Mouse (Mus musculus) E14TG2a.4 (cell line): ENCODE measurements around the gene She.
A peak's percentile ranks its signal among the peaks of the same experiment; 100 is the strongest.

Source experiments
- H3K27me3 ChIP-seq: 2 replicates; pipeline ENCODE4 v1.6.1; 2014; ENCODE audit warnings: low read length, control low read depth; ENCODE audit not compliant: insufficient read depth
- H3K36me3 ChIP-seq: 2 replicates; pipeline ENCODE4 v1.6.1; 2014; ENCODE audit warnings: low read length, control low read depth; ENCODE audit not compliant: insufficient read depth
- H3K4me1 ChIP-seq: replicated peaks from 2 replicates; pipeline ENCODE4 v1.6.1; 2014; ENCODE audit warnings: low read depth, low read length, control low read depth
- H3K4me3 ChIP-seq: replicated peaks from 2 replicates; pipeline ENCODE4 v1.5.1; 2014; ENCODE audit warnings: mild to moderate bottlenecking, low read length
- H3K9me3 ChIP-seq: 2 replicates; pipeline ENCODE4 v1.6.1; 2014; ENCODE audit warnings: low read length, control low read depth
- CTCF ChIP-seq: conservative IDR thresholded peaks from 2 replicates; pipeline ENCODE4 v1.5.1; 2014; ENCODE audit warnings: low read length
- NANOG ChIP-seq: IDR thresholded peaks from 2 replicates; pipeline ENCODE4 v1.6.1; 2014; ENCODE audit warnings: borderline replicate concordance, low read length, mixed read lengths
- POU5F1 ChIP-seq: IDR thresholded peaks from 2 replicates; pipeline ENCODE4 v1.6.1; 2014; ENCODE audit warnings: low read length, borderline replicate concordance

The She gene

GRCm38 (mm10) chr3:89821096-89821513 is 10.1 kb upstream of the She start:
- peaks cover 8% of the 10 kb centered on the region for H3K27me3 ChIP-seq
- no peak overlapping the region for H3K4me3 ChIP-seq
- no peak for TF ChIP-seq POU5F1
- no peak for TF ChIP-seq NANOG
- TF ChIP-seq CTCF, result no peak
- H3K9me3 ChIP-seq, result no peaks in the 10 kb centered on the region
- H3K4me1 ChIP-seq, result peaks cover 59% of the 10 kb centered on the region
- no peaks in the 10 kb centered on the region for H3K36me3 ChIP-seq

GRCm38 (mm10) chr3:89821548-89822480 is 9.4 kb upstream of the She start:
- Histone ChIP-seq H3K36me3 (no peaks in the 10 kb centered on the region), H3K4me3 (no peak overlapping the region), H3K4me1 (peaks cover 66% of the 10 kb centered on the region), H3K27me3 (peaks cover 8% of the 10 kb centered on the region), H3K9me3 (no peaks in the 10 kb centered on the region)
- TF ChIP-seq CTCF, result no peak
- TF ChIP-seq POU5F1, result no peak
- no peak for TF ChIP-seq NANOG

- Histone ChIP-seq H3K36me3 (no peaks in the 10 kb centered on the region), H3K4me3 (no peak overlapping the region), H3K27me3 (peaks cover 11% of the 10 kb centered on the region), H3K4me1 (peaks cover 63% of the 10 kb centered on the region), H3K9me3 (peaks cover 5% of the 10 kb centered on the region; the same call in 1 of the 2 replicates)
- TF ChIP-seq CTCF (no peak), NANOG (no peak), POU5F1 (no peak)
Observed at GRCm38 (mm10) chr3:89823594-89823993, 7.6 kb upstream of the She start.

GRCm38 (mm10) chr3:89826295-89826694 is 4.9 kb upstream of the She start:
- no peak overlapping the region for H3K4me3 ChIP-seq
- H3K27me3 ChIP-seq, result peaks cover 30% of the 10 kb centered on the region
- H3K9me3 ChIP-seq, result peaks cover 5% of the 10 kb centered on the region; the same call in 1 of the 2 replicates
- H3K36me3 ChIP-seq, result no peaks in the 10 kb centered on the region
- peaks cover 52% of the 10 kb centered on the region for H3K4me1 ChIP-seq
- TF ChIP-seq POU5F1, result peak; percentile 60; the same call in 1 of the 2 replicates
- TF ChIP-seq NANOG, result peak; percentile 87
- no peak for TF ChIP-seq CTCF

DNA sequence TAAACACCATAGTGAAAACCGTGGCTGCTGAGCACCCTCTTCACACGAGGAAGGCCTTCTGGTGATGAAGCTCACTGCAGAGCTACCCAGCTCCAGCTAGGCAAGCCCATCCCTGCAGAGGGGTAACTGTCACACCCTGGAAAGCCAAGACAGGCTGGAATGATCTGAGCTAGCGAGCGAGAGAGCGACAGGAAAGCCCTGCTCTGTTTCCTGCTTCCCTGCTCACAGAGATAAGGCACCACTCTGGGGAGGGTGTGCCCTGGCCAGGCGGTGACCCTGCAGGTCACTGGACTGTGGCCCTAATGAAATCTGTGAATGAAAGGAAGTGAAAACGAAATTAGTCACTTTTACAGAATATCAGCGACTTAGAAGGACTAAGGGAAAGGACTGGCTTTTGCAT is 4.2 kb downstream of the She start:
- Histone ChIP-seq H3K27me3 (peaks cover 38% of the 10 kb centered on the region), H3K9me3 (peaks cover 5% of the 10 kb centered on the region; the same call in 1 of the 2 replicates), H3K4me1 (peaks cover 40% of the 10 kb centered on the region), H3K36me3 (no peaks in the 10 kb centered on the region), H3K4me3 (no peak overlapping the region)
- TF ChIP-seq POU5F1 (no peak), NANOG (no peak), CTCF (no peak)

- TF ChIP-seq NANOG, result no peak
- TF ChIP-seq CTCF, result peak; percentile 88
- no peak for TF ChIP-seq POU5F1
- Histone ChIP-seq H3K36me3 (no peaks in the 10 kb centered on the region), H3K4me1 (peaks cover 47% of the 10 kb centered on the region), H3K27me3 (no peaks in the 10 kb centered on the region), H3K9me3 (no peaks in the 10 kb centered on the region), H3K4me3 (no peak overlapping the region)
Observed at GRCm38 (mm10) chr3:89842258-89842657, 11.1 kb downstream of the She start.

DNA sequence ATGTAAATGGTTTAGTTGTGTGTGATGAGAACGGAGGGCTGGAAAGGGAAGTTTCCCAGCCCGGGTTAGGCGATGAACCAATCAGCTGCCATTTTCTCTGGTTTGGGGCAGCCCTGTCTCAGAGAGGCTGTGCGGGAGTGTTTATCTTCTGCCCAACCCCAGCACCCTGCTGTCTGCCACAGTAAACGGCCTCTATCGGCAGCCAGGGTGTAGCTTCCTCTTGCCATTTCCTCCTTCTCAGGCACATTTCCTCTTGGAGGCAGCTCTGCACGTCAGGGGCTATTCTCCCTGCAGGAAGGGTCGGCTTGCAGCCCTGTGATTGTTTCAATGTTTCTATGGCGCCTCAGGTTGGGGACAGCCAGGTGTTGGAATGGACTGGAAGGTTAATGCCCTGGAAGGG is 12.0 kb downstream of the She start:
- Histone ChIP-seq H3K36me3 (no peaks in the 10 kb centered on the region), H3K9me3 (no peaks in the 10 kb centered on the region), H3K4me1 (peaks cover 52% of the 10 kb centered on the region), H3K27me3 (no peaks in the 10 kb centered on the region), H3K4me3 (peak overlapping the region; percentile 32; the same call in 1 of the 2 replicates)
- no peak for TF ChIP-seq POU5F1
- TF ChIP-seq NANOG, result peak; percentile 46; the same call in 1 of the 2 replicates

DNA sequence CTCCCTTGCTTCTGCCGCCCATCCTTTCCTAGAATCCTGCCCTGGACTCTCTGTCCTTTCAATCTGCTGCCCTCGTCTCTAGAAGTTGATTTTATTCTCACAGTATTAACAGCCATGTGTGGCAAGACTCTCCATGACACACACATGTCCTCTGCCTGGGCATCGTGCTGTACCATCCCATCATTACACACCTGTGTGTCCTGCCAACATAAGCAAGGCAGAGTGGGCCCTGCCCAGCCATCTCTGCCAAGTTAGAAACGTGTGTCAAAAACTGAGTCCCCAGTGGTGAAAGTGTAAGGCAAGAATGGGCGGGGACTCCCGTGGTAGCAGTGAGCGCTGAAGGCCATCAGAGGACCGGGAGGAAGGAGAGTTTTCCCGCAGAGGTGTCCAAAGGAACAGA is 14.6 kb downstream of the She start:
- Histone ChIP-seq H3K4me3 (no peak overlapping the region), H3K36me3 (no peaks in the 10 kb centered on the region), H3K27me3 (no peaks in the 10 kb centered on the region), H3K9me3 (no peaks in the 10 kb centered on the region), H3K4me1 (peaks cover 57% of the 10 kb centered on the region)
- TF ChIP-seq CTCF (no peak), NANOG (no peak), POU5F1 (no peak)

DNA sequence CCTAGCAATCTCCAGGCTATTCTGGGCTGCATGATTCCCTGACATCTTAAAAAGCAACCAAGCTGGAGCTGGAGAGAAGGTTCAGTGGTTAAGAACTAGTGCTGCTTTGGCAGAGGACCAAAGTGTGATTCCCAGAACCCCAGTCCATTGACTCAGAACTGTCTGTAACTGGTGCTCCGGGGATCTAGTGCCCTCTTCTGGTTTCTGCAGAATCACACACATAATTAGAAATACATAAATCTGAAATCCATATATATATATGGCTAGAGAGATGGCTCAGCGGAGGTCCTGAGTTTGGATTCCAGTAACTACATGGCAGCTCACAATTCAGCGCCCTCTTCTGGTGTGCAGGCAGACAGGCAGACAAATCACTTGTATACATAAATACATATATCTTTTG is 16.0 kb downstream of the She start:
- H3K4me1 ChIP-seq, result peaks cover 52% of the 10 kb centered on the region
- TF ChIP-seq NANOG (no peak), CTCF (peak; percentile 25)
- H3K27me3 ChIP-seq, result no peaks in the 10 kb centered on the region
- no peaks in the 10 kb centered on the region for H3K9me3 ChIP-seq
- H3K4me3 ChIP-seq, result no peak overlapping the region
- no peaks in the 10 kb centered on the region for H3K36me3 ChIP-seq
